Mouse (Mus musculus) ES-E14 (cell line): ENCODE results near the gene Tnfrsf23. TPM values are rescaled to one million over a fixed set of nuclear protein-coding genes. Genes with fewer than 3 reads are reported as not detected.
A peak's percentile ranks its signal among the peaks of the same experiment; 100 is the strongest.
"Not testable (repeated sequence)": the region's sequence is repeated elsewhere in the genome, so short reads cannot be mapped to it uniquely, and the experiment has no call there.

ENCODE experiments used
- DNase-seq: peaks from one replicate; pipeline ENCODE4 v3.0.0-alpha.2; 2013; ENCODE audit warnings: low read depth, low spot score
- H3K27ac ChIP-seq: 2 replicates; pipeline ENCODE4 v1.5.1; 2012; ENCODE audit warnings: low read depth, mild to moderate bottlenecking, low read length, moderate library complexity, mixed read lengths; ENCODE audit not compliant: poor library complexity, insufficient read depth, severe bottlenecking
- H3K36me3 ChIP-seq: 2 replicates; pipeline ENCODE4 v1.6.1; 2012; ENCODE audit warnings: mild to moderate bottlenecking, low read length, moderate library complexity, mixed read lengths; ENCODE audit not compliant: control insufficient read depth, poor library complexity, insufficient read depth, severe bottlenecking
- H3K4me1 ChIP-seq, 2 experiments: fragments of 150-350 bp in 1 of 2; sonication (generic) in 1 of 2; 2 replicates each; pipeline ENCODE4 v1.6.1; 2012; ENCODE audit warnings: low read length in 2 of 2, mild to moderate bottlenecking in 1 of 2, mixed read lengths in 1 of 2; ENCODE audit not compliant: control insufficient read depth in 2 of 2, insufficient read depth in 2 of 2, poor library complexity in 1 of 2
- H3K4me3 ChIP-seq, 2 experiments: fragments of 150-350 bp in 1 of 2; sonication (generic) in 1 of 2; 2 replicates each; pipeline ENCODE4 v1.5.1; 2012; ENCODE audit warnings: low read length in 2 of 2, low read depth in 1 of 2, mild to moderate bottlenecking in 1 of 2, mixed read lengths in 1 of 2; ENCODE audit not compliant: insufficient read depth in 1 of 2, poor library complexity in 1 of 2, severe bottlenecking in 1 of 2
- H3K9ac ChIP-seq: 2 replicates; pipeline ENCODE4 v1.6.1; 2012; ENCODE audit warnings: low read depth, mild to moderate bottlenecking, low read length, mixed read lengths; ENCODE audit not compliant: poor library complexity, insufficient read depth, severe bottlenecking
- H3K9me3 ChIP-seq: fragments of 150-350 bp; sonication (generic); 2 replicates; pipeline ENCODE4 v1.6.1; 2012; ENCODE audit warnings: low read depth, mild to moderate bottlenecking, low read length; ENCODE audit not compliant: control insufficient read depth, insufficient read depth
- CHD2 ChIP-seq: IDR thresholded peaks from 2 replicates; pipeline ENCODE4 v1.6.1; 2014; ENCODE audit warnings: mild to moderate bottlenecking, low read depth, low read length, inconsistent platforms
- HCFC1 ChIP-seq: IDR thresholded peaks from 2 replicates; pipeline ENCODE4 v1.6.1; 2012; ENCODE audit warnings: low read length, inconsistent platforms, borderline replicate concordance; ENCODE audit not compliant: insufficient read depth
- MAFK ChIP-seq: IDR thresholded peaks from 2 replicates; pipeline ENCODE4 v1.6.1; 2014; ENCODE audit warnings: mild to moderate bottlenecking, low read depth, low read length, inconsistent platforms; ENCODE audit not compliant: insufficient read depth
- ZC3H11A ChIP-seq: IDR thresholded peaks from 2 replicates; pipeline ENCODE4 v1.6.1; 2012; ENCODE audit warnings: low read depth, mild to moderate bottlenecking, inconsistent platforms, low read length, borderline replicate concordance
- ZNF384 ChIP-seq: IDR thresholded peaks from 2 replicates; pipeline ENCODE4 v1.6.1; 2012; ENCODE audit warnings: low read depth, low read length, inconsistent platforms
- in situ Hi-C, 2 experiments: fragments of 600-800 bp; cut with MboI; formaldehyde crosslinking; loops; one replicate each; pipeline ENCODE4 v1.15.1; 2025; ENCODE audit warnings: low sequenced_read_pairs in 2 of 2, inconsistent platforms in 1 of 2; ENCODE audit not compliant: unreplicated experiment in 2 of 2
- total RNA-seq: library from RNA; depleted of rRNA; stranded (reverse); fragments of 300-350 nt; gene quantifications from 2 replicates; pipeline ENCODE4 v1.2.3, GENCODE M21; 2012

Tnfrsf23 gene
- total RNA-seq, 1 experiment = 3.0 TPM

- in situ Hi-C loops = no loop called here
- no peak overlapping the region for H3K4me3 ChIP-seq
- H3K27ac ChIP-seq = 0 out of 2 replicates have a peak overlapping the region, but pooled peaks have one; percentile 12
- no peak for DNase-seq
- no peaks in the 10 kb centered on the region for H3K9me3 ChIP-seq
- H3K36me3 ChIP-seq = no peaks in the 10 kb centered on the region
- no peak for TF ChIP-seq MAFK
- TF ChIP-seq ZNF384 = no peak
- no peak for TF ChIP-seq CHD2
- no peak for TF ChIP-seq ZC3H11A
- no peak for TF ChIP-seq HCFC1
- peaks cover 5 to 9% of the 10 kb centered on the region in 2 experiments; a peak in 2 of 4 replicates for H3K4me1 ChIP-seq
- H3K9ac ChIP-seq = no peak overlapping the region
These were observed 24.9 kb downstream of the Tnfrsf23 start for GRCm38 (mm10) chr7:143660797-143661196.

- H3K27ac ChIP-seq, H3K36me3 ChIP-seq, H3K9me3 ChIP-seq, in situ Hi-C loops, DNase-seq, H3K9ac ChIP-seq, H3K4me1 ChIP-seq: not testable (repeated sequence)
- peak overlapping the region in 1 of 2 experiments; percentile 97; a peak in 2 of 4 replicates for H3K4me3 ChIP-seq
These were observed 35.8 kb downstream of the Tnfrsf23 start for GRCm38 (mm10) chr7:143649769-143650346.

DNA sequence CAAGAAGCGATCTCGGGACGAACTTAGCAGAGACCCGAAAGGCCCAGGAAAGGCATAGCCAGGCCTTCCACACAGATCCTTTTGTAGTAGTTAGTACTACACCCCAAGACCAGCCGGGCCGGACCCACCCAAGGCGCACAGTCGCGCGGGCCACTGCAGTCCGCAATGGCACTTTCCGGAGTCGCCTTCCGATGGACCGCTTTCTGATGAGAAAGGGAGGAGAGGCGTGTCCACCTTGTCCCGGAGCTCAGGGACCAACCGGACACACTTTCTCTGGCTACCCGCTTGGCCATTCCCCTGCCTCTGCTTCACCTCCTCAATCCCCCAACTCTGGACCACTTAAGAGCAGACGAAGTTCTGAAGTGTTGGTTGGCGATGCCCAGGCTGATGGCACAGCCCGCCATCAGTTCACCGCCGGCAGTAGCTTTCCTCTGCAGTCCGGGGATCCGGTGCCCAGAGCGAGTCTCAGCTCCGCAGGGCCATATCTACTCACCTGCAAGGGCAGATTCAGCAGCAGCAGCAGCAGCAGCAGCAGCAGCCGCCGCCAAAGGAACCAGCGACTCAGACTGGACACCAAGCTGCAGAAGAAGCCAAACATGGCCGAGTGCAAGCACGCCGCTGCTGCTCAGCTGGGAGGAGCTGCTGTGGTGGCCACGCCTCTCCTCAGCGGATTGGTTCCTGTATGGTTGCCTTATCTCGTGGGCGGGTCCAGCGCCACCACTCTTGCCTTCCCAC is 36.5 kb downstream of the Tnfrsf23 start, which contains the start of gene Tnfrsf22:
Gene Tnfrsf22, minus strand, starts transcription at position 628 of the 735 bp plus-strand sequence.
- peak within 1 kb of the TSS; percentile 90 to 97 for H3K4me3 ChIP-seq
- TF ChIP-seq CHD2 (no peak), ZNF384 (no peak), HCFC1 (no peak), ZC3H11A (no peak), MAFK (no peak)
- H3K9ac ChIP-seq = peak within 1 kb of the TSS; percentile 89
- peak; percentile 73 for DNase-seq
- in situ Hi-C loops = no loop called here
- H3K9me3 ChIP-seq = no peaks in the 10 kb centered on the region
- H3K36me3 ChIP-seq = no peaks in the 10 kb centered on the region
- H3K4me1 ChIP-seq = no peaks in the 10 kb centered on the region
- H3K27ac ChIP-seq = no peak within 1 kb of the TSS

DNA sequence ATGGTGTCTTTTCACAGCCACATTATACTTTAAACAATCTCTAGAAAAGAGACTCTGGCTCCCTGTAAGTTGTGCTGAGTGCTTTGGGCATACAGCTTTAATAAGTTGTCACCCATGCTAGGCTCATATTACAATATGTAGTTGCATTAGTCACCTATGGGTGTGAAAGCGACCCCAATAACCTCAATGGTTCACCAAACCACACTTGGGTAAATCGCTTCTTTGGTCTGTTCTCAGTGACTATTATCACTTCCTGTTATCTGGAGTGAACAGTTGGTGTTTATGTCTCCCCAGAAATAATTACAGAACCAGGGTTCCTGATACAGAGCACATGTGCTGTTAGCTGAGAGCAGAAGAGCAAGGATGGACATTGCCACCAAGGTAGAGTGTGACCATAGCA is 41.7 kb downstream of the Tnfrsf23 start:
- DNase-seq, H3K27ac ChIP-seq, in situ Hi-C loops, H3K9me3 ChIP-seq, H3K4me3 ChIP-seq, H3K4me1 ChIP-seq, H3K36me3 ChIP-seq, H3K9ac ChIP-seq: not testable (repeated sequence)

GRCm38 (mm10) chr7:143636674-143637073 is 49.0 kb downstream of the Tnfrsf23 start:
- DNase-seq = peak; percentile 28
- Histone ChIP-seq H3K36me3 (peaks cover 2% of the 10 kb centered on the region; the same call in 1 of the 2 replicates), H3K9ac (no peak overlapping the region), H3K4me1 (peaks cover 0 to 3% of the 10 kb centered on the region in 2 experiments; a peak in 1 of 4 replicates), H3K27ac (peak overlapping the region; percentile 44), H3K9me3 (no peaks in the 10 kb centered on the region), H3K4me3 (no peak overlapping the region)
- in situ Hi-C loops = no loop called here
- TF ChIP-seq ZC3H11A = no peak
- TF ChIP-seq MAFK = no peak
- TF ChIP-seq CHD2 = no peak
- no peak for TF ChIP-seq ZNF384
- no peak for TF ChIP-seq HCFC1
